ENCODE assay signal across 25 mouse cellular contexts in the genomic region with DNA sequence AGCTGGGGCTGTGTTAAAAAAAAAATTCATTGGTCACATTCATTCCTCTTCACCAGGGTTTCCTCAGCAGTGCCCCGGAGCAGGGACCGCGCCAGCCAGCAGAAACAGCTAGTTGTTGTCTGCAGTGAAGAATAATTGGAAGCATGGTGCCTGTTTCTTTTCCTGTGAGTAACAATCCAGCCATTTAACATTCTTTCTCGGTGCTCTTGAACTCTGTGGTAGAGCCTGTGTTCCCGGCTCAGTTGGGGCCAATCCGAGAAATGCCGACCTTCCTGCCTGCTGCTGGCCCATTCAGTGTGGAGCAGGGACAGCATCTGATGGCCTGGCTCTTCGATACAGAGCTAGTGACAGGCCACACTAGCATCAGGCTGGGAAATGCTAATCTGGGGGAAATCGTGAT.
DNase-seq lines count a peak whose midpoint lies in the region; ATAC-seq lines count a peak whose summit lies in the region.
"Had no signal": no experiment of that assay in that cellular context is flagged by ENCODE, and none has a peak within 500 bp of the region (broad histone marks: within the 10 kb centered on the region; RNA-seq: fewer than 3 reads in every experiment).

No protein-coding gene starts in this region.

- no peaks in the 10 kb centered on the region for H3K27me3 ChIP-seq in embryonic facial prominence, embryonic 14.5 days (replicated peaks; ENCODE audit: control insufficient read depth, insufficient read depth, low read length)
- no peaks in the 10 kb centered on the region for H3K27me3 ChIP-seq in embryonic facial prominence, embryonic 10.5 days (replicated peaks; ENCODE audit: low read depth, poor library complexity, severe bottlenecking)
- H3K27me3 ChIP-seq: limb, embryonic 15.5 days; midbrain, embryonic 13.5 days; neural tube, embryonic 13.5 days had no signal

- no peaks in the 10 kb centered on the region for H3K9me3 ChIP-seq in embryonic facial prominence, embryonic 14.5 days (ENCODE audit: control insufficient read depth, low read length)
- no peaks in the 10 kb centered on the region for H3K9me3 ChIP-seq in embryonic facial prominence, embryonic 10.5 days
- H3K9me3 ChIP-seq: forebrain, embryonic 10.5 days; hindbrain, embryonic 10.5 days; limb, embryonic 15.5 days; megakaryocyte, embryonic 14.5 days; midbrain, embryonic 13.5 days; neural tube, embryonic 13.5 days had no signal

- peak; percentile 23 for DNase-seq in embryonic facial prominence, embryonic 14.5 days (ENCODE audit: low spot score)
- no peak for DNase-seq in embryonic facial prominence, embryonic 10.5 days (ENCODE audit: low spot score)
- peak; percentile 41 for DNase-seq in layer of hippocampus, adult 11-12 months (ENCODE audit: low spot score)
- no peak for DNase-seq in layer of hippocampus, postnatal 36 days
- DNase-seq in retina, postnatal 1 day, result peak; percentile 48
- no peak for DNase-seq in retina, embryonic 14.5 days (ENCODE audit: low spot score)
- DNase-seq in layer of hippocampus, postnatal 10 days (ENCODE audit: low spot score in 2 of 2), result peak; percentile 19 to 43
- DNase-seq: adrenal gland, postnatal 25 days; cerebellum, adult 18-20 months; gastrocnemius, postnatal 10 days; kidney, adult 18-20 months; kidney, postnatal 4 days; left cerebral cortex, postnatal 4 days; lung, embryonic 14.5 days; lung, postnatal 36 days; right cerebral cortex, postnatal 25 days had no signal

- no peak overlapping the region for H3K4me3 ChIP-seq in embryonic facial prominence, embryonic 14.5 days (ENCODE audit: low read depth, low read length)
- H3K4me3 ChIP-seq in embryonic facial prominence, embryonic 10.5 days, result no peak overlapping the region
- H3K4me3 ChIP-seq: forebrain, embryonic 10.5 days; hindbrain, embryonic 10.5 days; limb, embryonic 15.5 days; megakaryocyte, embryonic 14.5 days; midbrain, embryonic 13.5 days; neural tube, embryonic 13.5 days had no signal

- 29% methylated on average over 9 of the region's 9 CpGs for WGBS in embryonic facial prominence, embryonic 14.5 days
- 47% methylated on average over 9 of the region's 9 CpGs for WGBS in embryonic facial prominence, embryonic 10.5 days

- H3K4me2 ChIP-seq in embryonic facial prominence, embryonic 14.5 days (ENCODE audit: low read depth, low read length), result no peak overlapping the region
- H3K4me2 ChIP-seq: heart, embryonic 11.5 days; limb, embryonic 15.5 days; lung, embryonic 14.5 days; midbrain, embryonic 13.5 days; neural tube, embryonic 13.5 days had no signal

- no peaks in the 10 kb centered on the region for H3K4me1 ChIP-seq in embryonic facial prominence, embryonic 14.5 days (ENCODE audit: control insufficient read depth, insufficient read depth, low read length)
- peaks cover 13% of the 10 kb centered on the region for H3K4me1 ChIP-seq in embryonic facial prominence, embryonic 10.5 days
- H3K4me1 ChIP-seq: limb, embryonic 15.5 days; neural tube, embryonic 13.5 days had no signal

- H3K36me3 ChIP-seq in embryonic facial prominence, embryonic 14.5 days (ENCODE audit: control insufficient read depth, insufficient read depth, low read length), result no peaks in the 10 kb centered on the region
- H3K36me3 ChIP-seq in embryonic facial prominence, embryonic 10.5 days (replicated peaks), result no peaks in the 10 kb centered on the region
- H3K36me3 ChIP-seq: forebrain, embryonic 10.5 days; hindbrain, embryonic 10.5 days; limb, embryonic 15.5 days; midbrain, embryonic 13.5 days; neural tube, embryonic 13.5 days had no signal

- H3K9ac ChIP-seq in embryonic facial prominence, embryonic 14.5 days (ENCODE audit: low read depth, low read length), result no peak overlapping the region
- H3K9ac ChIP-seq: limb, embryonic 15.5 days; liver, embryonic 14.5 days; lung, embryonic 14.5 days; midbrain, embryonic 13.5 days; neural tube, embryonic 13.5 days had no signal

- no peak for ATAC-seq in embryonic facial prominence, embryonic 14.5 days (ENCODE audit: low read depth)
- ATAC-seq: CD4-positive, CD25-positive, alpha-beta regulatory T cell, adult 4 months; midbrain, embryonic 13.5 days had no signal

- H3K27ac ChIP-seq in embryonic facial prominence, embryonic 14.5 days (replicated peaks; ENCODE audit: low read depth, low read length), result no peak overlapping the region
- no peak overlapping the region for H3K27ac ChIP-seq in embryonic facial prominence, embryonic 10.5 days (replicated peaks)
- H3K27ac ChIP-seq: forebrain, embryonic 10.5 days; hindbrain, embryonic 10.5 days; limb, embryonic 15.5 days; liver, embryonic 14.5 days; midbrain, embryonic 13.5 days; neural tube, embryonic 13.5 days had no signal

Comparison
In these comparisons a context has a peak if more than half of its experiments do, and no peak if none do; other contexts are left out.
1. DNase-seq: peak in embryonic facial prominence, embryonic 14.5 days (single experiment), layer of hippocampus, adult 11-12 months (single experiment), retina, postnatal 1 day (single experiment) and layer of hippocampus, postnatal 10 days (2 of 2); none in embryonic facial prominence, embryonic 10.5 days (single experiment), layer of hippocampus, postnatal 36 days (0 of 2) and retina, embryonic 14.5 days (single experiment).